Mouse (Mus musculus) liver, embryonic 14.5 days (tissue): ENCODE results near the gene Maff.

ENCODE experiments used
- CTCF ChIP-seq: IDR thresholded peaks from 2 replicates; pipeline ENCODE4 v1.5.1; 2016; ENCODE audit warnings: antibody characterized with exemption, low read depth, control low read depth
- EP300 ChIP-seq: IDR thresholded peaks from 2 replicates; pipeline ENCODE4 v1.6.1; 2016; ENCODE audit warnings: antibody characterized with exemption, low read depth

DNA sequence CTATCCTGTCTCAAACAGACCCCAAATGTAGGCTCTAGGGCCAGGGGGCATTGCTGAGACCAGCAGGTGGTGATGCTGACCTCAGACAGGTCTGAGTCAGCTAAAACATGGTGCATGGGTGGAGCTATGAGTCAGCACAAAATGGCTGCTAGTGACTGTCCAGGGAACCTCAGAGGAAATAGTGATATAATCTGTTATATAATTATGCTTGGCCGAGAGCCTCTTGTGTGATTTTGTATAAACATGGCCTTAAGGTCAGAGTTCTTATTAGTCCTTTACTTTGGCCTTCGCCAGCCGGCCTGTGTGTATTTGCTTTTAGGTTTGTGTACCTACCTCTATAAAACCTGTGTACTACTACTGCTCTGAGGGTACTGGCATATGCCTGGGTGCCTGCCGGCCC, 13.0 kb upstream of the Maff start:
- peak; percentile 18; the same call in 1 of the 2 replicates for TF ChIP-seq CTCF
- TF ChIP-seq EP300: no peak
